Comparison of ENCODE assay signal across 29 mouse cellular contexts in the genomic region with DNA sequence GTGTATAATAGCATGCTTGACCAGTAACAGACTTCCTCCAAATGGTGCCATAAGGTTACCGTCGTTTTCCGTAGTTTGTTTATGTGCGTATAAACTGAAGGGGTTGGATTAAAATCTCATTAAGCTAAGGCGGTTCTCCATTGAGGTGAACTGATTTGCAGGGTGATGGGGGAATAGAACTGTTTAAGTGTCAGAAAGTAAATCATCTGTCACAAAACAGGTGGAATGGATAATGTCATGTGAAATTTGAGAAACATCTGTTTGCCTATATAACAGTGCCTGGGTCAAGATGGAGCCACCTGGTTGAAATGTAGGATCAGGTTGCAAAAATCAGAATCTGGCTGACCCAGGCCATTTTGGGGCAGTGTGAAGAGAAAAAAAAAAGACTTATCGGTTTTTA. TPM values are rescaled to one million over a fixed set of nuclear protein-coding genes. Genes with fewer than 3 reads are reported as not detected.
"Had no signal": no experiment of that assay in that cellular context is flagged by ENCODE, and none has a peak within 500 bp of the region (broad histone marks: within the 10 kb centered on the region; RNA-seq: fewer than 3 reads in every experiment).

No protein-coding gene starts in this region.

- H3K4me1 ChIP-seq: heart, embryonic 13.5 days; heart, embryonic 15.5 days; hindbrain, embryonic 13.5 days; hindbrain, embryonic 15.5 days; intestine, embryonic 15.5 days; limb, embryonic 13.5 days; limb, embryonic 15.5 days; liver, embryonic 12.5 days had no signal

- DNase-seq: gastrocnemius, postnatal 14 days; gastrocnemius, postnatal 36 days; heart, adult 11 months; heart, adult 2 months; heart, postnatal 14 days; heart, postnatal 36 days; kidney, adult 18-20 months; kidney, adult 8-10 months; kidney, postnatal 10 days; kidney, postnatal 25 days; kidney, postnatal 4 days; layer of hippocampus, adult 9-11 months; layer of hippocampus, postnatal 36 days; left cerebral cortex, postnatal 4 days had no signal

- H3K36me3 ChIP-seq: heart, embryonic 13.5 days; heart, embryonic 15.5 days; hindbrain, embryonic 13.5 days; hindbrain, embryonic 15.5 days; intestine, embryonic 15.5 days; limb, embryonic 13.5 days; limb, embryonic 15.5 days; liver, embryonic 12.5 days had no signal

- H3K4me2 ChIP-seq: heart, embryonic 11.5 days; heart, embryonic 13.5 days; heart, embryonic 15.5 days; hindbrain, embryonic 13.5 days; hindbrain, embryonic 15.5 days; intestine, embryonic 15.5 days; limb, embryonic 13.5 days; limb, embryonic 15.5 days; liver, embryonic 12.5 days had no signal

- H3K4me3 ChIP-seq: heart, adult 2 months; heart, embryonic 13.5 days; heart, embryonic 15.5 days; hindbrain, embryonic 13.5 days; hindbrain, embryonic 15.5 days; intestine, embryonic 15.5 days; layer of hippocampus, adult 2 months; limb, embryonic 13.5 days; limb, embryonic 15.5 days; liver, embryonic 12.5 days had no signal

- H3K9ac ChIP-seq: heart, embryonic 13.5 days; heart, embryonic 15.5 days; hindbrain, embryonic 13.5 days; hindbrain, embryonic 15.5 days; intestine, embryonic 15.5 days; limb, embryonic 13.5 days; limb, embryonic 15.5 days; liver, embryonic 12.5 days; liver, embryonic 14.5 days had no signal

- H3K27me3 ChIP-seq: heart, embryonic 13.5 days; heart, embryonic 15.5 days; hindbrain, embryonic 15.5 days; intestine, embryonic 15.5 days; liver, embryonic 12.5 days had no signal

- ATAC-seq: hindbrain, postnatal 0 days; inflammation-experienced regulatory T-cells, adult 6 months; intestine, embryonic 15.5 days; intestine, postnatal 0 days; liver, embryonic 12.5 days had no signal

- H3K27ac ChIP-seq: heart, adult 2 months; heart, embryonic 13.5 days; heart, embryonic 15.5 days; hindbrain, embryonic 13.5 days; hindbrain, embryonic 15.5 days; hindbrain, postnatal 0 days; intestine, embryonic 15.5 days; layer of hippocampus, adult 2 months; limb, embryonic 13.5 days; limb, embryonic 15.5 days; liver, embryonic 12.5 days; liver, embryonic 14.5 days had no signal

- H3K9me3 ChIP-seq: heart, embryonic 13.5 days; heart, embryonic 15.5 days; hindbrain, embryonic 13.5 days; hindbrain, embryonic 15.5 days; intestine, embryonic 15.5 days; limb, embryonic 13.5 days; limb, embryonic 15.5 days; liver, embryonic 12.5 days had no signal

RNA-seq across cellular contexts. Expression of a gene that starts 29.7 kb away (rescaled TPM):
- total RNA-seq: liver, adult 2 months had no signal
- polyA plus RNA-seq: inflammation-experienced regulatory T-cells, adult 6 months; liver, adult 2 months had no signal
